Mouse (Mus musculus): ENCODE data around the gene Spag7. TPM values are rescaled to one million over a fixed set of nuclear protein-coding genes. Genes with fewer than 3 reads are reported as not detected.

Gene Spag7
- polyA plus RNA-seq, 1 experiment from 2014 or later = 88.9 TPM

DNA sequence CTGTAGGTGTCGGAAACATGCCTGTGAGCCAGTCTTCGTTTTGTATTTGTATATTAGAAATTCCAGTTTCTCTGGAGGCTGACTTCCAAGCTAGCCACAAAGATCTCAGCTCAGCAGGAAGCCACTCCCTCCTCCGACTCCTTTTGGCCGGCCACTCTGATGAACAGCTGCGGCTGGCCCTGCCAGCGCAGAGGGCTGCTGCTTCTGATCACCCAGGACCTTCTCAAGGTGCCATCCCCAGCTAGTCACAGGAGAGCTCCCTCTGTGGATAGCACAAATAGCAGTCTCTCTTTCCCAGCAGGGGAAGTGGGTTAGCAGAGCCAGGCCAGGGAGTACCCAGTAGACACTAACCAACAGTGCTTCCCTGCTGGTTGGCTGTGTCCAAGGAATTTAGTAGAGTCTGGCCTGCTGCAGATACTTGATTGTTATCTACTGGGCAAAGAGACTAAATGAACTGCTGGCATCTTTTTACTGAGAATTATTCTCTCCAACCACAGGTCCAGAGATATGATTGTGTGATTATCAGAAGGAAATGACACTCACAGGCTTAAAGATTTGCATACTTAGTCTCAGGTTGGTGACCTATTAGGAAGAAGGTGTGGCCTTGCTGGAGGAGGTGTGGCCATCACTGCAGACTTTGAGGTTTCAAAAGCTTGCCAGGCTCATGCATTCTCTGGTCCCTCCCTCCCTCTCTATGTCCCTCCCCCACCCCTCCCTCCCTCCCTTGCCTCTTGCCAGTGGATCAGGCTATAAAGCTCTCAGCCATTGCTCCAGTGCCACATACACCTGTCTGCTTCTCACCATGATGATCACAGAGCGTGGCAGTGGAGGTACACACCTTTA lies 47.0 kb downstream of the Spag7 start:
- no peaks in the 10 kb centered on the region for H3K4me1 ChIP-seq (ENCODE audit: control insufficient read depth, insufficient read depth, low read length)
- WGBS = 39% methylated on average over 7 of the region's 7 CpGs
- no peaks in the 10 kb centered on the region for H3K27me3 ChIP-seq (replicated peaks; ENCODE audit: control insufficient read depth, insufficient read depth, low read length)
- H3K4me2 ChIP-seq (ENCODE audit: low read depth, low read length) = no peak overlapping the region
- no peak overlapping the region for H3K27ac ChIP-seq (replicated peaks; ENCODE audit: low read depth, low read length)
- DNase-seq (ENCODE audit: low spot score) = peak; percentile 27
- H3K4me3 ChIP-seq (ENCODE audit: low read depth, low read length) = no peak overlapping the region
- no peaks in the 10 kb centered on the region for H3K9me3 ChIP-seq (ENCODE audit: control insufficient read depth, low read length)
- ATAC-seq (ENCODE audit: low read depth) = no peak
- H3K36me3 ChIP-seq (ENCODE audit: control insufficient read depth, insufficient read depth, low read length) = no peaks in the 10 kb centered on the region
- peak overlapping the region; percentile 48 for H3K9ac ChIP-seq (ENCODE audit: low read depth, low read length)

DNA sequence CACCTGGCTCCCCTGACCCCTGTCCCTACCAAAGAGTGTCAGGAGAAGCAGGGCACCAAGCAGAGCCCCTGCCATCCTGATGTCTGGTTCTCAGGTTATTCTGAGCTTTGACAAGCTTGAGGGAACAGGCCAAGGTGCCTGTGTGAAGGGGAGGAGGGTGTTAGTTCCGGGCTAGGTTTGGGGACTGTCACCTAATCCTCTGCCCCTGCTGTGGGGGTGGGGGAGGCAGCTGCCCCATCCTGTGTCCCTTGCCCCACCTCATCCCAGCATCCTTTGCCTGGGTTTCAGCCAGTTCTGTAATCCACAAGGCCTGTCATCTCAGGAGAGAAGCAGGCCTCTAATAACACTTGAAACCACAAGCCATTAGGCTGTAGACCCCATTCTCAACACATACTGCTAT lies 50.1 kb downstream of the Spag7 start, which contains the start of gene Chrne:
Gene Chrne (minus strand): TSS at position 116 of the 400 bp plus-strand sequence.
- Histone ChIP-seq H3K9ac (ENCODE audit: low read depth, low read length) (no peak within 1 kb of the TSS), H3K4me2 (ENCODE audit: low read depth, low read length) (no peak within 1 kb of the TSS)

DNA sequence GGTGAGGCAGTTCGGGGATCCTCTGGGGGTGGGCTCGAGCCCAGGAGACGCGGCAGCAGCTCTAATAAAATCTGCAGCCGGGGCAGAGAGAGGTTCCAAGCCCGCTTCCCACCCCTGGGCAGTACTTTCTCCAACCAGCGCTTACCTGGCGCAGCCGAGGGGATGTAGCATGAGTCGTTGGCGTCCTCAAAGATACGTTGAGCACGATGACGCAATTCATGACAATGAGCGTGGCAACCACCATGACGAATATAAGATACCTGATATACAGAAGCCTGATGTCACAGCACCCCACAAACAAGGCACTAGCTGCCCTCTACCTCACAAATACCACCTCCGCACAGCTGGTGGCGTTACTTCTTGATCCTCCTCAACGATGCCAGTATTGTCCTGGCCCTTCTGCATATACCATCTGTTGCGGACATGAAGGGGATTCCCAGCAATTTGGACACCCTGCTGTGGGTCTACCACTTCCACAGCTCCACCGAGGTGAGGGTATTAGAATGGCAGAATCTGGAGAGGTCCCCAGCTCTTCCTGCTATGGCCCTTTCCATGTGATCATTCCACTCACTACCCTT lies 53.6 kb downstream of the Spag7 start, which contains the start of gene 4930544D05Rik:
Gene 4930544D05Rik (plus strand): TSS at position 333 of the 578 bp plus-strand sequence.
- H3K9me3 ChIP-seq (ENCODE audit: control insufficient read depth, low read length) = no peaks in the 10 kb centered on the region
- 20% methylated on average over 21 of the region's 21 CpGs for WGBS
- peaks cover 29% of the 10 kb centered on the region for H3K36me3 ChIP-seq (ENCODE audit: control insufficient read depth, insufficient read depth, low read length)
- H3K4me3 ChIP-seq (ENCODE audit: low read depth, low read length) = peak within 1 kb of the TSS; percentile 38
- no peaks in the 10 kb centered on the region for H3K27me3 ChIP-seq (replicated peaks; ENCODE audit: control insufficient read depth, insufficient read depth, low read length)
- no peak for DNase-seq (ENCODE audit: low spot score)
- ATAC-seq (ENCODE audit: low read depth) = no peak
- H3K4me1 ChIP-seq (ENCODE audit: control insufficient read depth, insufficient read depth, low read length) = peaks cover 12% of the 10 kb centered on the region
- H3K9ac ChIP-seq (ENCODE audit: low read depth, low read length) = peak within 1 kb of the TSS; percentile 62
- H3K4me2 ChIP-seq (ENCODE audit: low read depth, low read length) = peak within 1 kb of the TSS; percentile 78
- peak within 1 kb of the TSS; percentile 65 for H3K27ac ChIP-seq (replicated peaks; ENCODE audit: low read depth, low read length)

More for the DNA sequence above, 50.1 kb downstream of the Spag7 start, which contains the start of gene Chrne:
- H3K36me3 ChIP-seq (ENCODE audit: control insufficient read depth, insufficient read depth, low read length) = no peaks in the 10 kb centered on the region
- DNase-seq (ENCODE audit: low spot score) (no peak), ATAC-seq (ENCODE audit: low read depth) (no peak)
- H3K27ac ChIP-seq (replicated peaks; ENCODE audit: low read depth, low read length) = no peak within 1 kb of the TSS
- peaks cover 12% of the 10 kb centered on the region for H3K4me1 ChIP-seq (ENCODE audit: control insufficient read depth, insufficient read depth, low read length)
- no peaks in the 10 kb centered on the region for H3K9me3 ChIP-seq (ENCODE audit: control insufficient read depth, low read length)
- H3K4me3 ChIP-seq (ENCODE audit: low read depth, low read length) = no peak within 1 kb of the TSS
- 40% methylated on average over 1 of the region's 1 CpGs for WGBS
- no peaks in the 10 kb centered on the region for H3K27me3 ChIP-seq (replicated peaks; ENCODE audit: control insufficient read depth, insufficient read depth, low read length)

DNA sequence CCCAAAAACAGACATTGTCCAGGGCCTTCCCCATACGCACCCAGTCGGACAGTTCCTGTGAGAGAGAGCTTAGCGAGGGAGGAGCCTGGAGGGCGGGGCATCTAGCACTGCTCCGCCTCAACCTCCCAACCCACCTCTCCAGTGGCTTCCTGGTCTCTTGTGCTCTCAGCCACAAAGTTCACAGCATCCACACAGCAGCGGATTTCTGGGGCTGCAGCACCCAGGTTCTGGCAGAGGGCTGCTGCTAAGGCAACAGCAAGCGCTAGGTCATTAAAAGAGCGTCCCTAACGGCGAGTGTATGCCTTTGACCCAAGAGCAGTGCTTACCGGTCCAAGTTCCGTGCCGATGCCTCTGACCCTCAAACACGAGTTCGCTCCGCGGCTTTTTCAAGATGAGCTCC lies 54.1 kb downstream of the Spag7 start:
- no peaks in the 10 kb centered on the region for H3K27me3 ChIP-seq (replicated peaks; ENCODE audit: control insufficient read depth, insufficient read depth, low read length)
- 3% methylated on average over 16 of the region's 17 CpGs for WGBS
- ATAC-seq (ENCODE audit: low read depth) (peak; percentile 88), DNase-seq (ENCODE audit: low spot score) (peak; percentile 86)
- peaks cover 34% of the 10 kb centered on the region for H3K36me3 ChIP-seq (ENCODE audit: control insufficient read depth, insufficient read depth, low read length)
- peak overlapping the region; percentile 38 for H3K4me3 ChIP-seq (ENCODE audit: low read depth, low read length)
- H3K9ac ChIP-seq (ENCODE audit: low read depth, low read length) = peak overlapping the region; percentile 62
- H3K9me3 ChIP-seq (ENCODE audit: control insufficient read depth, low read length) = no peaks in the 10 kb centered on the region
- H3K27ac ChIP-seq (replicated peaks; ENCODE audit: low read depth, low read length) = peak overlapping the region; percentile 65
- H3K4me2 ChIP-seq (ENCODE audit: low read depth, low read length) = peak overlapping the region; percentile 78
- peaks cover 12% of the 10 kb centered on the region for H3K4me1 ChIP-seq (ENCODE audit: control insufficient read depth, insufficient read depth, low read length)

Small RNA genes within 50 kb of the gene (microRNA-seq; reads per million reads assigned to microRNA genes)
- gene Mir6925 (ENCODE audit: borderline number of aligned reads) = 0.50 reads per million

Other genes with a start within 250 kb of the Spag7 start
- 19.0 and 24.1 TPM in 2 replicates for gene Arrb2, start 236.8 kb downstream of the Spag7 start, polyA plus RNA-seq (2014; fragmentation: Nextera tagmentation; extraction: Ambion mirVana)
- 37.0 and 40.6 TPM in 2 replicates for gene Med11, start 217.5 kb downstream of the Spag7 start, polyA plus RNA-seq (2014; fragmentation: Nextera tagmentation; extraction: Ambion mirVana)
- 0.31 and 0.85 TPM in 2 replicates for gene Zmynd15, start 210.0 kb downstream of the Spag7 start, polyA plus RNA-seq (2014; fragmentation: Nextera tagmentation; extraction: Ambion mirVana)
- 5.7 and 6.0 TPM in 2 replicates for gene Cxcl16, start 209.4 kb downstream of the Spag7 start, polyA plus RNA-seq (2014; fragmentation: Nextera tagmentation; extraction: Ambion mirVana)
- gene Tm4sf5, start 164.2 kb downstream of the Spag7 start, polyA plus RNA-seq (2014; fragmentation: Nextera tagmentation; extraction: Ambion mirVana) = 0.52 TPM in 1 of 2 replicates, not detected in the other
- 0.54 and 0.98 TPM in 2 replicates for gene Vmo1, start 154.8 kb downstream of the Spag7 start, polyA plus RNA-seq (2014; fragmentation: Nextera tagmentation; extraction: Ambion mirVana)
- gene Gltpd2, start 150.2 kb downstream of the Spag7 start, polyA plus RNA-seq (2014; fragmentation: Nextera tagmentation; extraction: Ambion mirVana) = 0.53 and 0.84 TPM in 2 replicates
- gene Psmb6, start 144.0 kb downstream of the Spag7 start, polyA plus RNA-seq (2014; fragmentation: Nextera tagmentation; extraction: Ambion mirVana) = 706 and 727 TPM in 2 replicates
- gene Gm40193, start 136.5 kb downstream of the Spag7 start, polyA plus RNA-seq (2014; fragmentation: Nextera tagmentation; extraction: Ambion mirVana) = 1.1 and 2.7 TPM in 2 replicates
- gene Pld2, start 129.4 kb downstream of the Spag7 start, polyA plus RNA-seq (2014; fragmentation: Nextera tagmentation; extraction: Ambion mirVana) = 9.2 and 9.5 TPM in 2 replicates
- gene Mink1, start 106.5 kb downstream of the Spag7 start, polyA plus RNA-seq (2014; fragmentation: Nextera tagmentation; extraction: Ambion mirVana) = 17.2 and 18.3 TPM in 2 replicates
- not detected in 2 replicates for gene 4930544D05Rik, start 53.6 kb downstream of the Spag7 start, polyA plus RNA-seq (2014; fragmentation: Nextera tagmentation; extraction: Ambion mirVana)
- 0.51 and 0.58 TPM in 2 replicates for gene Chrne, start 50.2 kb downstream of the Spag7 start, polyA plus RNA-seq (2014; fragmentation: Nextera tagmentation; extraction: Ambion mirVana)
- 0.38 and 0.60 TPM in 2 replicates for gene Gp1ba, start 30.3 kb downstream of the Spag7 start, polyA plus RNA-seq (2014; fragmentation: Nextera tagmentation; extraction: Ambion mirVana)
- gene Rnf167, start 22.2 kb downstream of the Spag7 start, polyA plus RNA-seq (2014; fragmentation: Nextera tagmentation; extraction: Ambion mirVana) = 100 and 105 TPM in 2 replicates
- gene Slc25a11, start 21.9 kb downstream of the Spag7 start, polyA plus RNA-seq (2014; fragmentation: Nextera tagmentation; extraction: Ambion mirVana) = 147 and 165 TPM in 2 replicates
- 1,605 and 1,712 TPM in 2 replicates for gene Pfn1, start 14.8 kb downstream of the Spag7 start, polyA plus RNA-seq (2014; fragmentation: Nextera tagmentation; extraction: Ambion mirVana)
- gene Eno3, start 12.2 kb downstream of the Spag7 start, polyA plus RNA-seq (2014; fragmentation: Nextera tagmentation; extraction: Ambion mirVana) = 165 and 289 TPM in 2 replicates
- 12.6 and 12.8 TPM in 2 replicates for gene Camta2, start 18.7 kb upstream of the Spag7 start, polyA plus RNA-seq (2014; fragmentation: Nextera tagmentation; extraction: Ambion mirVana)
- 1.1 TPM in 2 replicates for gene Inca1, start 30.7 kb upstream of the Spag7 start, polyA plus RNA-seq (2014; fragmentation: Nextera tagmentation; extraction: Ambion mirVana)
- 14.4 and 14.8 TPM in 2 replicates for gene Kif1c, start 31.1 kb upstream of the Spag7 start, polyA plus RNA-seq (2014; fragmentation: Nextera tagmentation; extraction: Ambion mirVana)
- 7.0 and 7.3 TPM in 2 replicates for gene Zfp3, start 94.8 kb upstream of the Spag7 start, polyA plus RNA-seq (2014; fragmentation: Nextera tagmentation; extraction: Ambion mirVana)
- gene Scimp, start 143.2 kb upstream of the Spag7 start, polyA plus RNA-seq (2014; fragmentation: Nextera tagmentation; extraction: Ambion mirVana) = 0.50 and 0.83 TPM in 2 replicates
- 29.4 and 31.8 TPM in 2 replicates for gene Rabep1, start 175.4 kb upstream of the Spag7 start, polyA plus RNA-seq (2014; fragmentation: Nextera tagmentation; extraction: Ambion mirVana)